Mouse (Mus musculus) MEL (cell line): ENCODE results near the gene Atf7. TPM values are rescaled to one million over a fixed set of nuclear protein-coding genes. Genes with fewer than 3 reads are reported as not detected.
A peak's percentile ranks its signal among the peaks of the same experiment; 100 is the strongest.

Experiments
- DNase-seq: peaks from one replicate; pipeline ENCODE4 v3.0.0; 2011; ENCODE audit warnings: low read depth, low spot score
- H3K27ac ChIP-seq: 2 replicates; pipeline ENCODE4 v1.5.1; 2012; ENCODE audit warnings: low read depth, mild to moderate bottlenecking, control low read depth, low read length, moderate library complexity; ENCODE audit not compliant: control insufficient read depth
- H3K27me3 ChIP-seq, 2 experiments: fragments of 150-350 bp in 1 of 2; sonication (generic) in 1 of 2; 2 replicates each; pipeline ENCODE4 v1.6.1; 2012; ENCODE audit warnings: low read length in 2 of 2, mild to moderate bottlenecking in 2 of 2, improper control_type of control experiment in 1 of 2, moderate library complexity in 1 of 2; ENCODE audit not compliant: insufficient read depth in 2 of 2, control insufficient read depth in 1 of 2
- H3K36me3 ChIP-seq, 2 experiments: 2 replicates each; pipeline ENCODE4 v1.6.1; 2012 to 2014; ENCODE audit warnings: low read length in 2 of 2, improper control_type of control experiment in 1 of 2, inconsistent platforms in 1 of 2, mild to moderate bottlenecking in 1 of 2; ENCODE audit not compliant: insufficient read depth in 2 of 2, control insufficient read depth in 1 of 2
- H3K4me1 ChIP-seq, 2 experiments: fragments of 150-350 bp in 1 of 2; sonication (generic) in 1 of 2; 2 replicates each; pipeline ENCODE4 v1.6.1; 2012; ENCODE audit warnings: low read length in 2 of 2, improper control_type of control experiment in 1 of 2, mild to moderate bottlenecking in 1 of 2; ENCODE audit not compliant: insufficient read depth in 2 of 2, control insufficient read depth in 1 of 2
- H3K4me3 ChIP-seq, 2 experiments: fragments of 150-350 bp in 1 of 2; sonication (generic) in 1 of 2; 2 replicates each; pipeline ENCODE4 v1.5.1; 2012; ENCODE audit warnings: low read depth in 2 of 2, low read length in 2 of 2, mild to moderate bottlenecking in 2 of 2, moderate library complexity in 2 of 2, control low read depth in 1 of 2, improper control_type of control experiment in 1 of 2; ENCODE audit not compliant: control insufficient read depth in 1 of 2, insufficient read depth in 1 of 2
- H3K79me2 ChIP-seq: 2 replicates; pipeline ENCODE4 v1.6.1; 2012; ENCODE audit warnings: mild to moderate bottlenecking, low read length, moderate library complexity; ENCODE audit not compliant: control insufficient read depth, poor library complexity, insufficient read depth
- H3K9ac ChIP-seq: 2 replicates; pipeline ENCODE4 v1.6.1; 2012; ENCODE audit warnings: low read depth, mild to moderate bottlenecking, control low read depth, low read length, moderate library complexity; ENCODE audit not compliant: control insufficient read depth, poor library complexity, severe bottlenecking
- H3K9me3 ChIP-seq: fragments of 150-350 bp; sonication (generic); replicated peaks from 2 replicates; pipeline ENCODE4 v1.6.1; 2012; ENCODE audit warnings: mild to moderate bottlenecking, low read length, improper control_type of control experiment, moderate library complexity; ENCODE audit not compliant: insufficient read depth
- BHLHE40 ChIP-seq: IDR thresholded peaks from 2 replicates; pipeline ENCODE4 v1.6.1; 2012; ENCODE audit warnings: low read depth, mild to moderate bottlenecking, inconsistent platforms, low read length, improper control_type of control experiment, borderline replicate concordance
- CHD1 ChIP-seq: IDR thresholded peaks from 2 replicates; pipeline ENCODE4 v1.6.1; 2012; ENCODE audit warnings: low read depth, mild to moderate bottlenecking, inconsistent platforms, low read length, improper control_type of control experiment
- CHD2 ChIP-seq: IDR thresholded peaks from 2 replicates; pipeline ENCODE4 v1.6.1; 2011; ENCODE audit warnings: low read length, improper control_type of control experiment
- CTCF ChIP-seq, 3 experiments: IDR thresholded peaks in 2 of 3; conservative IDR thresholded peaks in 1 of 3; 2 replicates each; pipeline ENCODE4 v1.5.1; 2011 to 2012; ENCODE audit warnings: low read length in 3 of 3, low read depth in 2 of 3, mild to moderate bottlenecking in 2 of 3, improper control_type of control experiment in 1 of 3, inconsistent platforms in 1 of 3, mixed read lengths in 1 of 3, moderate library complexity in 1 of 3; ENCODE audit not compliant: control insufficient read depth in 1 of 3, insufficient read depth in 1 of 3, poor library complexity in 1 of 3, severe bottlenecking in 1 of 3
- E2F4 ChIP-seq: IDR thresholded peaks from 2 replicates; pipeline ENCODE4 v1.6.1; 2011; ENCODE audit warnings: low read depth, low read length, improper control_type of control experiment, borderline replicate concordance
- EP300 ChIP-seq, 2 experiments: IDR thresholded peaks; 2 replicates each; pipeline ENCODE4 v1.6.1; 2011; ENCODE audit warnings: improper control_type of control experiment in 2 of 2, low read length in 2 of 2, low read depth in 1 of 2, mild to moderate bottlenecking in 1 of 2
- ETS1 ChIP-seq: IDR thresholded peaks from 2 replicates; pipeline ENCODE4 v1.6.1; 2012; ENCODE audit warnings: low read depth, mild to moderate bottlenecking, inconsistent platforms, low read length, improper control_type of control experiment, moderate library complexity
- GABPA ChIP-seq: IDR thresholded peaks from 2 replicates; pipeline ENCODE4 v1.6.1; 2012; ENCODE audit warnings: low read depth, mild to moderate bottlenecking, inconsistent platforms, low read length, improper control_type of control experiment, moderate library complexity
- GATA1 ChIP-seq: IDR thresholded peaks from 2 replicates; pipeline ENCODE4 v1.6.1; 2011; ENCODE audit warnings: low read depth, low read length, improper control_type of control experiment
- HCFC1 ChIP-seq: IDR thresholded peaks from 2 replicates; pipeline ENCODE4 v1.6.1; 2012; ENCODE audit warnings: low read depth, mild to moderate bottlenecking, inconsistent platforms, low read length, improper control_type of control experiment, moderate library complexity
- KAT2A ChIP-seq: conservative IDR thresholded peaks from 2 replicates; pipeline ENCODE4 v1.6.1; 2012; ENCODE audit warnings: low read depth, low read length, improper control_type of control experiment, inconsistent platforms
- MAX ChIP-seq: IDR thresholded peaks from 2 replicates; pipeline ENCODE4 v1.6.1; 2011; ENCODE audit warnings: low read length, improper control_type of control experiment
- MAZ ChIP-seq: IDR thresholded peaks from 2 replicates; pipeline ENCODE4 v1.6.1; 2012; ENCODE audit warnings: low read depth, mild to moderate bottlenecking, inconsistent platforms, low read length, improper control_type of control experiment
- MEF2A ChIP-seq: IDR thresholded peaks from 2 replicates; pipeline ENCODE4 v1.6.1; 2014; ENCODE audit warnings: low read depth, mild to moderate bottlenecking, inconsistent platforms, low read length, improper control_type of control experiment; ENCODE audit not compliant: poor library complexity, insufficient replicate concordance, severe bottlenecking; ENCODE audit errors: extremely low read depth
- MXI1 ChIP-seq: IDR thresholded peaks from 2 replicates; pipeline ENCODE4 v1.6.1; 2011; ENCODE audit warnings: mild to moderate bottlenecking, low read depth, low read length, improper control_type of control experiment
- MYB ChIP-seq: IDR thresholded peaks from 2 replicates; pipeline ENCODE4 v1.6.1; 2011; ENCODE audit warnings: mild to moderate bottlenecking, low read depth, low read length, improper control_type of control experiment
- MYC ChIP-seq: IDR thresholded peaks from 2 replicates; pipeline ENCODE4 v1.6.1; 2011; ENCODE audit warnings: low read depth, mild to moderate bottlenecking, low read length, improper control_type of control experiment, moderate library complexity
- NELFE ChIP-seq: IDR thresholded peaks from 2 replicates; pipeline ENCODE4 v1.6.1; 2011; ENCODE audit warnings: low read depth, low read length, improper control_type of control experiment
- NRF1 ChIP-seq: IDR thresholded peaks from 2 replicates; pipeline ENCODE4 v1.6.1; 2014; ENCODE audit warnings: low read depth, mild to moderate bottlenecking, inconsistent platforms, low read length, improper control_type of control experiment, moderate library complexity; ENCODE audit not compliant: poor library complexity, insufficient read depth, severe bottlenecking
- POLR2AphosphoS2 ChIP-seq: IDR thresholded peaks from 2 replicates; pipeline ENCODE4 v1.6.1; 2011; ENCODE audit warnings: low read length, improper control_type of control experiment
- POLR2AphosphoS5 ChIP-seq: IDR thresholded peaks from 2 replicates; pipeline ENCODE4 v1.6.1; 2012; ENCODE audit warnings: low read depth, borderline replicate concordance, mild to moderate bottlenecking, inconsistent platforms, low read length, moderate library complexity, mixed read lengths
- RAD21 ChIP-seq: IDR thresholded peaks from 2 replicates; pipeline ENCODE4 v1.6.1; 2011; ENCODE audit warnings: mild to moderate bottlenecking, low read depth, low read length, improper control_type of control experiment
- RCOR1 ChIP-seq: IDR thresholded peaks from 2 replicates; pipeline ENCODE4 v1.6.1; 2012; ENCODE audit warnings: low read depth, mild to moderate bottlenecking, inconsistent platforms, low read length, improper control_type of control experiment
- SIN3A ChIP-seq: IDR thresholded peaks from 2 replicates; pipeline ENCODE4 v1.6.1; 2012; ENCODE audit warnings: low read length, improper control_type of control experiment, inconsistent platforms
- SMC3 ChIP-seq: IDR thresholded peaks from 2 replicates; pipeline ENCODE4 v1.6.1; 2011; ENCODE audit warnings: low read depth, low read length, improper control_type of control experiment
- TAL1 ChIP-seq: IDR thresholded peaks from 2 replicates; pipeline ENCODE4 v1.6.1; 2012; ENCODE audit warnings: mild to moderate bottlenecking, inconsistent platforms, low read length, moderate library complexity, mixed read lengths
- TCF12 ChIP-seq: IDR thresholded peaks from 2 replicates; pipeline ENCODE4 v1.6.1; 2014; ENCODE audit warnings: low read depth, mild to moderate bottlenecking, inconsistent platforms, low read length, improper control_type of control experiment, moderate library complexity
- UBTF ChIP-seq: IDR thresholded peaks from 2 replicates; pipeline ENCODE4 v1.6.1; 2012; ENCODE audit warnings: low read depth, mild to moderate bottlenecking, inconsistent platforms, low read length, improper control_type of control experiment, moderate library complexity, borderline replicate concordance; ENCODE audit not compliant: insufficient read depth
- USF2 ChIP-seq, 2 experiments: IDR thresholded peaks; 2 replicates each; pipeline ENCODE4 v1.6.1; 2011 to 2012; ENCODE audit warnings: improper control_type of control experiment in 2 of 2, low read length in 2 of 2, borderline replicate concordance in 1 of 2, inconsistent platforms in 1 of 2, low read depth in 1 of 2, mild to moderate bottlenecking in 1 of 2; ENCODE audit not compliant: insufficient read depth in 1 of 2
- ZC3H11A ChIP-seq: IDR thresholded peaks from 2 replicates; pipeline ENCODE4 v1.6.1; 2012; ENCODE audit warnings: low read depth, mild to moderate bottlenecking, inconsistent platforms, low read length, improper control_type of control experiment
- ZMIZ1 ChIP-seq: IDR thresholded peaks from 2 replicates; pipeline ENCODE4 v1.6.1; 2012; ENCODE audit warnings: low read depth, mild to moderate bottlenecking, inconsistent platforms, low read length, improper control_type of control experiment, moderate library complexity
- ZNF384 ChIP-seq: IDR thresholded peaks from 2 replicates; pipeline ENCODE4 v1.6.1; 2012; ENCODE audit warnings: low read depth, mild to moderate bottlenecking, inconsistent platforms, low read length, improper control_type of control experiment
- polyA plus RNA-seq, 2 experiments: library from polyadenylated mRNA; stranded (reverse) in 1 of 2; unstranded in 1 of 2; fragments of >175 nt in 1 of 2; fragments of >200 nt in 1 of 2; gene quantifications; 2 replicates each; pipeline versions ENCODE4 v1.2.1 to v1.2.4; 2012; ENCODE audit warnings: low replicate concordance in 2 of 2, low read depth in 1 of 2; ENCODE audit not compliant: insufficient read length in 2 of 2, insufficient read depth in 1 of 2, missing spikeins in 1 of 2
- total RNA-seq: library from RNA; depleted of rRNA; stranded (reverse); fragments of 300-350 nt; gene quantifications from 2 replicates; pipeline ENCODE4 v1.2.3, GENCODE M21; 2012

Atf7 gene
- total and polyA plus RNA-seq, 3 experiments: 12.8 to 49.6 TPM; not detected in 1

DNA sequence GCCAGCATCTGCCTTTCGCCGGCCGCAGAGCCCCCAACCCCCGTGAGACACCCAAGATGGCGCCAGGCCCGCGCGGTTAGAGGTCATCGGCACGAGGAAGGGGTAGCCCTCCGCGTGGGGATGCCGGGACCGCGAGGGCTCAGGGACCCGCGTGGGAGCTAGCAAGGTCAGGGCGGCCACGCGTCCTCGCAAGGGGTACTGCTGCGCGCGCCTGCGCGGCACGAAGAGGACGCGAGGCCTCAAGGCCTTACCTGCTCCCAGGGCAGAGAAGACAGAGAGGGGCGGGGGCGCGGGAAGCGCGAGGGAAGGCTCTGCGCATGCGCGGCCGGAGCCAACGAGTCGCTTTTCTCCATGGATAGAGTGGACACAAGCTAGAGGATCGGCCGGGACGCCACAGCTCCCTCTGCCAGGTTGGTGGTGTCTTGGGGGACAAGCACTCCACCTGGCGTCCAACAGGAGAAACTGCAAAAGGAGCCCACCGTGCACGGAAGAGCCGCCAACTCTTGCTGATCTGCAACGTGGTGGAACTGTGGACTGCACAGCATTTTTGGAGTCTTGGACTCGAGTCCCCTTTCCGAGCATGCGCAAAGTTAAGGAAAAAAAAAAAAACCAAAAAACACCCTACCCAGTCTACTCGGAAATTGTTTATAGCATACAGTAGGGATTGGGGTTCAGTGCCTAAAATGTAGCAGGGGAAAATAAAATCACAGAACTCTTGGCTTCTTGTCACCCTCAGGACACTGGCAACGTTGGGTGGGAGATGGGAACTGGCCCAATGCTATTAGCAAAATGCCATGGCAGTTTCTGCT lies 45.7 kb upstream of the Atf7 start (continued):
- TF ChIP-seq GATA1 (0 out of 2 replicates have a peak, but pooled peaks have one; percentile 25), E2F4 (peak; percentile 93), SIN3A (peak; percentile 93), POLR2AphosphoS5 (0 out of 2 replicates have a peak, but pooled peaks have one; percentile 67)
- TF ChIP-seq, all 39 proteins: peak for 28

DNA sequence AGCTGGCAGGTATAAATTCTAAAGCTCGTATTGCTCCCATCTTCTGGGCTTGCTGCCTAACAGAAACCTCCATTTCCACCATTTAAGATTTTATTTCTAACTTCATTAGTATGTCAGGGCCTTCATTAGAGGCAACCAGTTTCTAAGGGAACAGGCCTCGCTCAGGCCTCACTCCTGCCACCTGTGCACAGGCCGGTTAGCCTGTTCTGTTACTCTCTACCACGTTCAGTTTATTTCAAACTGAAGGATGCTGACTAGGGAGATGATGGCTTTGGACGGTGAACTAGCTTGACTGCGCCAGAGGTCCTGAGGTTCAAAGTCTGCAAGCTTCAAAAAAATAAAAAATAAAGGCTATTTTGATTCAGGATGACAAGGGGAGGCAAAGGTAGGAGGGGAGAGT lies 45.0 kb upstream of the Atf7 start:
- Histone ChIP-seq H3K27me3 (no peaks in the 10 kb centered on the region), H3K27ac (peak overlapping the region; percentile 86), H3K4me1 (peaks cover 4 to 10% of the 10 kb centered on the region in 2 experiments), H3K36me3 (peaks cover 9 to 22% of the 10 kb centered on the region in 2 experiments), H3K9me3 (no peaks in the 10 kb centered on the region), H3K4me3 (peak overlapping the region; percentile 77 to 85), H3K79me2 (peaks cover 19% of the 10 kb centered on the region), H3K9ac (peak overlapping the region; percentile 96)
- DNase-seq: peak; percentile 74
- TF ChIP-seq MAX (no peak), MYC (no peak; the same call in 1 of the 2 replicates), NELFE (no peak), SIN3A (no peak; the same call in 1 of the 2 replicates), TAL1 (no peak), POLR2AphosphoS5 (no peak; the same call in 1 of the 2 replicates), ZC3H11A (no peak), USF2 (IDR thresholded peaks at IDR 0.05; ENCODE audit: borderline replicate concordance in 1 of 2, insufficient read depth in 1 of 2, low read depth in 1 of 2, low read length in 2 of 2) (no peak), TCF12 (no peak), CTCF (IDR thresholded peaks at IDR 0.05 in 2 of 3, conservative IDR thresholded peaks at IDR 0.05 in 1 of 3; ENCODE audit: control insufficient read depth in 1 of 3, insufficient read depth in 1 of 3, low read depth in 2 of 3, low read length in 3 of 3, poor library complexity in 1 of 3, severe bottlenecking in 1 of 3) (peak in 1 of 3 experiments; percentile 2; a peak in 1 of 6 replicates), CHD1 (0 out of 2 replicates have a peak, but pooled peaks have one; percentile 91), BHLHE40 (no peak), RAD21 (no peak), NRF1 (no peak), ZNF384 (peak; percentile 5; the same call in 1 of the 2 replicates), RCOR1 (no peak), ZMIZ1 (no peak), KAT2A (peak; percentile 51), MXI1 (no peak), E2F4 (no peak), MAZ (no peak), POLR2AphosphoS2 (peak; percentile 65; the same call in 1 of the 2 replicates), MYB (no peak), ETS1 (no peak), EP300 (IDR thresholded peaks at IDR 0.05; ENCODE audit: low read depth in 1 of 2, low read length in 2 of 2) (no peak), UBTF (no peak), MEF2A (no peak), SMC3 (no peak), HCFC1 (peak; percentile 31; the same call in 1 of the 2 replicates), GABPA (no peak), CHD2 (no peak)
